Mouse (Mus musculus): ENCODE measurements around the gene Gm4559. TPM values are rescaled to one million over a fixed set of nuclear protein-coding genes. Genes with fewer than 3 reads are reported as not detected.
"Not testable (repeated sequence)": the region's sequence is repeated elsewhere in the genome, so short reads cannot be mapped to it uniquely, and the experiment has no call there.

Gm4559 gene
- polyA plus RNA-seq, 1 experiment from 2014 or later: not detected

DNA sequence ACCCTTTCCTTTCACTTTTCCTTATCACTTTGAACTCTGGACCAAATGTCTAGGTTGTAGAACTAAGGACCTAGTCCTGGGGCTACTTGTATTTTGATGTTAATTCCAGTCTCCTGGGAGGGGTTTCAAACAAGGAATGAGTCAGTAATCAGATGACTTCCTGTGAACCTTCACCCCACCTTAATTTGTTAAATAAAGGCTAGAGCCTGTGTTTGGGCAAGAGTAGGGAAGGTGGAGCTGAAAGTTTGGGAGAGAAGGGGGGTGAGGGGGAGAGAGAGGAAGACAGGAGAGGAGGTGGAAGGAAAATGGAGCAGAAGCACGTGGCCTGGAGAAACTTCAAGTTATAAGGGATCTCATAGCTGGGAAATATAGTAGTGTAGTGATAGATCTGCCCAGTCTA is 42.6 kb downstream of the Gm4559 start:
- 27% methylated on average over 1 of the region's 1 CpGs for WGBS
- peaks cover 6% of the 10 kb centered on the region for H3K4me1 ChIP-seq
- no peaks in the 10 kb centered on the region for H3K36me3 ChIP-seq (replicated peaks)
- no peak overlapping the region for H3K4me3 ChIP-seq
- no peak overlapping the region for H3K27ac ChIP-seq
- no peak for DNase-seq (ENCODE audit: extremely low spot score, low spot score)
- no peaks in the 10 kb centered on the region for H3K27me3 ChIP-seq (ENCODE audit: poor library complexity, severe bottlenecking)
- H3K9me3 ChIP-seq: peaks cover 13% of the 10 kb centered on the region; the same call in 1 of the 2 replicates

DNA sequence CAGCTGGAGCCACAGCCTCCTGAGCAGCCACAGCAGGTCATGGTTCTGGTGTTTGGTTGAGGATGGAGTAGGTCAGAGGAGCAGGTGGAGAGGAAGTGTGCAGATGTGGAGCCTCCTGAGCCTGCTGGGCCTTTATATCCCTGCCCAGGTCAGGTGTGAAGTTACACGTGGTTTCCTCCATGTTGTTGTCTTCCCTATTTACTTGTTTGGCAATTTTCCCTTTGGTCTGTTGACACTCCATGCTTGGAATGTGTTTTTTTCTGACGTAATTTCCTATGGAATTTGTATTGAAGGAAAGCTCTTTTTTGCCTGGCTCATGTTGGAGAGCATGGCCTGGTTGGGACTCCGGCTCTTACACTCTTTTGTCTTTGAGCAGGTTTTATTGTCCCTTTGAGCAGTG is 44.3 kb downstream of the Gm4559 start, which contains the start of gene Krtap5-5:
TSS of gene Krtap5-5 (minus strand) at position 101 of the 400 bp plus-strand sequence.
- not testable (repeated sequence) for H3K4me1 ChIP-seq; H3K27me3 ChIP-seq (ENCODE audit: poor library complexity, severe bottlenecking); H3K9me3 ChIP-seq; DNase-seq (ENCODE audit: extremely low spot score, low spot score); H3K4me3 ChIP-seq; H3K27ac ChIP-seq; H3K36me3 ChIP-seq (replicated peaks)
- WGBS: 57% methylated on average over 3 of the region's 3 CpGs

DNA sequence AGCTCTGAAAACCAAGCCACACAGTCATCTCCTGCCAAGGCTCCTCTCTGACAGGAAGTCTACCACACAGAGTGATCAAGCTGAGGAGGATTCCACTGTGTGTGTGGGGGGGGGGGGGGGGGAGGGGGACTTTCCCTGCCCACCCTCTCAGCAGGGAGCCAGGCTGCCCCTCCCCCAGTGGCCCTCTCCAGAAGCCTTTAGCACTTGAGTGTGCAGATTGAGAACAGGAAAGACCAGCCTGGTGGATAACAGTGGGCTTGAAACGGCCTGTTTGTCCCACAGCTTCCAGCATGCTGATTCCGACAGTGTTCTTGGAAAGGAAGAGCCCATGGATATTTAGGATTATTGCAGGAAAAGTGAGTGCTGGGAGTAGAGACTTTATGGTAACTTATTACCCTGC is 49.6 kb downstream of the Gm4559 start:
- H3K27ac ChIP-seq: 0 out of 2 replicates have a peak overlapping the region, but pooled peaks have one; percentile 11
- no peaks in the 10 kb centered on the region for H3K9me3 ChIP-seq
- 48% methylated on average over 2 of the region's 2 CpGs for WGBS
- DNase-seq (ENCODE audit: extremely low spot score, low spot score): no peak
- peaks cover 7% of the 10 kb centered on the region; the same call in 1 of the 2 replicates for H3K4me1 ChIP-seq
- H3K36me3 ChIP-seq (replicated peaks): no peaks in the 10 kb centered on the region
- no peak overlapping the region for H3K4me3 ChIP-seq
- H3K27me3 ChIP-seq (ENCODE audit: poor library complexity, severe bottlenecking): no peaks in the 10 kb centered on the region

Other genes starting within 250 kb of the Gm4559 start
- 60.9 and 65.7 TPM in 2 replicates for gene Mob2, start 213.3 kb downstream of the Gm4559 start, polyA plus RNA-seq (2016; fragmentation: Nextera tagmentation; extraction: Ambion mirVana)
- 3.6 and 7.3 TPM in 2 replicates for gene Dusp8, start 178.5 kb downstream of the Gm4559 start, polyA plus RNA-seq (2016; fragmentation: Nextera tagmentation; extraction: Ambion mirVana)
- gene Gm45618, start 153.6 kb downstream of the Gm4559 start, polyA plus RNA-seq (2016; fragmentation: Nextera tagmentation; extraction: Ambion mirVana): 0.38 TPM in 1 of 2 replicates, not detected in the other
- gene Gm39115, start 138.3 kb downstream of the Gm4559 start, polyA plus RNA-seq (2016; fragmentation: Nextera tagmentation; extraction: Ambion mirVana): not detected in 2 replicates
- gene Gm45337, start 129.8 kb downstream of the Gm4559 start, polyA plus RNA-seq (2016; fragmentation: Nextera tagmentation; extraction: Ambion mirVana): not detected in 2 replicates
- gene Gm29735, start 117.2 kb downstream of the Gm4559 start, polyA plus RNA-seq (2016; fragmentation: Nextera tagmentation; extraction: Ambion mirVana): not detected in 2 replicates
- gene Gm4553, start 108.6 kb downstream of the Gm4559 start, polyA plus RNA-seq (2016; fragmentation: Nextera tagmentation; extraction: Ambion mirVana): not detected in 2 replicates
- not detected in 2 replicates for gene Krtap5-2, start 98.4 kb downstream of the Gm4559 start, polyA plus RNA-seq (2016; fragmentation: Nextera tagmentation; extraction: Ambion mirVana)
- gene Gm10153, start 84.0 kb downstream of the Gm4559 start, polyA plus RNA-seq (2016; fragmentation: Nextera tagmentation; extraction: Ambion mirVana): not detected in 2 replicates
- not detected in 2 replicates for gene Krtap5-3, start 73.0 kb downstream of the Gm4559 start, polyA plus RNA-seq (2016; fragmentation: Nextera tagmentation; extraction: Ambion mirVana)
- gene Gm7579, start 62.5 kb downstream of the Gm4559 start, polyA plus RNA-seq (2016; fragmentation: Nextera tagmentation; extraction: Ambion mirVana): not detected in 2 replicates
- gene Krtap5-5, start 44.4 kb downstream of the Gm4559 start, polyA plus RNA-seq (2016; fragmentation: Nextera tagmentation; extraction: Ambion mirVana): not detected in 2 replicates
- gene Gm40460, start 33.3 kb downstream of the Gm4559 start, polyA plus RNA-seq (2016; fragmentation: Nextera tagmentation; extraction: Ambion mirVana): not detected in 2 replicates
- not detected in 2 replicates for gene Gm2431, start 16.0 kb downstream of the Gm4559 start, polyA plus RNA-seq (2016; fragmentation: Nextera tagmentation; extraction: Ambion mirVana)
- gene Krtap5-1, start 22.8 kb upstream of the Gm4559 start, polyA plus RNA-seq (2016; fragmentation: Nextera tagmentation; extraction: Ambion mirVana): not detected in 2 replicates
- not detected in 2 replicates for gene Krtap5-4, start 29.2 kb upstream of the Gm4559 start, polyA plus RNA-seq (2016; fragmentation: Nextera tagmentation; extraction: Ambion mirVana)
- 0.51 and 1.00 TPM in 2 replicates for gene Ifitm10, start 99.4 kb upstream of the Gm4559 start, polyA plus RNA-seq (2016; fragmentation: Nextera tagmentation; extraction: Ambion mirVana)
- gene Gm49369, start 108.3 kb upstream of the Gm4559 start, polyA plus RNA-seq (2016; fragmentation: Nextera tagmentation; extraction: Ambion mirVana): not detected in 2 replicates
- 135 and 142 TPM in 2 replicates for gene Ctsd, start 113.7 kb upstream of the Gm4559 start, polyA plus RNA-seq (2016; fragmentation: Nextera tagmentation; extraction: Ambion mirVana)
- 0.18 TPM in 1 of 2 replicates, not detected in the other for gene Syt8, start 160.5 kb upstream of the Gm4559 start, polyA plus RNA-seq (2016; fragmentation: Nextera tagmentation; extraction: Ambion mirVana)
- gene Tnni2, start 167.4 kb upstream of the Gm4559 start, polyA plus RNA-seq (2016; fragmentation: Nextera tagmentation; extraction: Ambion mirVana): 0.46 and 1.4 TPM in 2 replicates
- gene Lsp1, start 186.4 kb upstream of the Gm4559 start, polyA plus RNA-seq (2016; fragmentation: Nextera tagmentation; extraction: Ambion mirVana): 10.7 and 12.0 TPM in 2 replicates
- 0.33 and 1.1 TPM in 2 replicates for gene Tnnt3, start 224.5 kb upstream of the Gm4559 start, polyA plus RNA-seq (2016; fragmentation: Nextera tagmentation; extraction: Ambion mirVana)

All from forebrain, embryonic 10.5 days (tissue).